Mouse (Mus musculus): ENCODE measurements around the gene Hist1h4h.
A peak's percentile ranks its signal among the peaks of the same experiment; 100 is the strongest.
"Not testable (repeated sequence)": the region's sequence is repeated elsewhere in the genome, so short reads cannot be mapped to it uniquely, and the experiment has no call there.

Hist1h4h gene

GRCm38 (mm10) chr13:23555839-23556416 lies 25.1 kb downstream of the Hist1h4h start:
- peak; percentile 78 to 83 for DNase-seq

GRCm38 (mm10) chr13:23556906-23557305 lies 26.1 kb downstream of the Hist1h4h start:
- DNase-seq: no peak

GRCm38 (mm10) chr13:23560699-23561098 lies 29.8 kb downstream of the Hist1h4h start:
- not testable (repeated sequence) for DNase-seq

GRCm38 (mm10) chr13:23561531-23561882 lies 30.7 kb downstream of the Hist1h4h start:
- DNase-seq: not testable (repeated sequence)

GRCm38 (mm10) chr13:23561883-23562659 lies 31.2 kb downstream of the Hist1h4h start, which contains the start of gene Hist1h3e:
Gene Hist1h3e (minus strand): TSS chr13:23562369.
- peak; percentile 96 to 97 for DNase-seq

GRCm38 (mm10) chr13:23562699-23563462 lies 32.0 kb downstream of the Hist1h4h start:
- DNase-seq: peak; percentile 43 to 69

GRCm38 (mm10) chr13:23564482-23564881 lies 33.6 kb downstream of the Hist1h4h start:
- DNase-seq: no peak

GRCm38 (mm10) chr13:23570261-23571021 lies 39.6 kb downstream of the Hist1h4h start:
- not testable (repeated sequence) for DNase-seq

- peak; percentile 71 to 78 for DNase-seq
Measured at GRCm38 (mm10) chr13:23571022-23571503, 40.2 kb downstream of the Hist1h4h start, which contains the start of the genes Hist1h2ae and Hist1h2bg. Gene Hist1h2ae (minus strand): TSS chr13:23571220. Gene Hist1h2bg (plus strand): TSS chr13:23571396.

GRCm38 (mm10) chr13:23571504-23572217 lies 40.8 kb downstream of the Hist1h4h start:
- not testable (repeated sequence) for DNase-seq

- no peak for DNase-seq
Measured at GRCm38 (mm10) chr13:23572218-23573033, 41.6 kb downstream of the Hist1h4h start.

- not testable (repeated sequence) for DNase-seq
Measured at GRCm38 (mm10) chr13:23573034-23573897, 42.4 kb downstream of the Hist1h4h start.

GRCm38 (mm10) chr13:23573898-23574524 lies 43.2 kb downstream of the Hist1h4h start, which contains the start of the genes Hist1h2bf and Hist1h2ad:
Gene Hist1h2bf (minus strand): TSS chr13:23574196.
Gene Hist1h2ad (plus strand): TSS chr13:23574381.
- peak; percentile 92 to 93 for DNase-seq

GRCm38 (mm10) chr13:23574546-23575170 lies 43.8 kb downstream of the Hist1h4h start:
- not testable (repeated sequence) for DNase-seq

- peak; percentile 61 to 71 for DNase-seq
Measured at GRCm38 (mm10) chr13:23575271-23575851, 44.5 kb downstream of the Hist1h4h start, which contains the start of gene Hist1h3d. Gene Hist1h3d (plus strand): TSS chr13:23575763.

GRCm38 (mm10) chr13:23575864-23576313 lies 45.0 kb downstream of the Hist1h4h start:
- not testable (repeated sequence) for DNase-seq

- DNase-seq: no peak
Measured at GRCm38 (mm10) chr13:23576351-23576881, 45.6 kb downstream of the Hist1h4h start.

Data from cerebellum, postnatal 10 days (tissue).